Mouse (Mus musculus) stomach, postnatal 0 days (tissue): ENCODE results near the gene Spg7. TPM values are rescaled to one million over a fixed set of nuclear protein-coding genes. Genes with fewer than 3 reads are reported as not detected.
A peak's percentile ranks its signal among the peaks of the same experiment; 100 is the strongest.
"Not testable (repeated sequence)": the region's sequence is repeated elsewhere in the genome, so short reads cannot be mapped to it uniquely, and the experiment has no call there.

ENCODE experiments used
- ATAC-seq: fragments of 200-750 bp; cut with Nextera tagmentation; 2 replicates; pipeline ENCODE4 v1.8.0; 2017; ENCODE audit not compliant: low FRiP score, low TSS enrichment
- DNase-seq: peaks from one replicate; pipeline ENCODE4 v3.0.0-alpha.2; 2016; ENCODE audit warnings: low spot score
- H3K27ac ChIP-seq: fragments of 300-500 bp; sonication (generic); replicated peaks from 2 replicates; pipeline ENCODE4 v1.5.1; 2014; ENCODE audit warnings: mild to moderate bottlenecking, control low read depth
- H3K27me3 ChIP-seq: fragments of 300-500 bp; sonication (generic); 2 replicates; pipeline ENCODE4 v1.6.1; 2014; ENCODE audit warnings: low read length; ENCODE audit not compliant: control insufficient read depth, insufficient read depth
- H3K36me3 ChIP-seq: fragments of 300-500 bp; sonication (generic); 2 replicates; pipeline ENCODE4 v1.6.1; 2014; ENCODE audit warnings: low read length, mixed read lengths; ENCODE audit not compliant: control insufficient read depth, insufficient read depth
- H3K4me1 ChIP-seq: fragments of 300-500 bp; sonication (generic); replicated peaks from 2 replicates; pipeline ENCODE4 v1.6.1; 2014; ENCODE audit warnings: antibody characterized with exemption; ENCODE audit not compliant: control insufficient read depth, insufficient read depth
- H3K4me2 ChIP-seq: fragments of 300-500 bp; sonication (generic); replicated peaks from 2 replicates; pipeline ENCODE4 v1.6.1; 2014; ENCODE audit warnings: low read depth, mild to moderate bottlenecking, control low read depth, moderate library complexity
- H3K4me3 ChIP-seq: fragments of 300-500 bp; sonication (generic); 2 replicates; pipeline ENCODE4 v1.5.1; 2014; ENCODE audit warnings: low read depth, low read length, control low read depth
- H3K9ac ChIP-seq: fragments of 300-500 bp; sonication (generic); 2 replicates; pipeline ENCODE4 v1.6.1; 2014; ENCODE audit warnings: mild to moderate bottlenecking, low read length, control low read depth, mixed read lengths
- H3K9me3 ChIP-seq: fragments of 300-500 bp; sonication (generic); 2 replicates; pipeline ENCODE4 v1.6.1; 2016; ENCODE audit warnings: low read length; ENCODE audit not compliant: control insufficient read depth
- CTCF ChIP-seq: IDR thresholded peaks from 2 replicates; pipeline ENCODE4 v1.5.1; 2016; ENCODE audit warnings: antibody characterized with exemption, low read depth, mild to moderate bottlenecking, moderate library complexity
- EP300 ChIP-seq: optimal IDR thresholded peaks from 2 replicates; pipeline ENCODE3; 2016; ENCODE audit warnings: antibody characterized with exemption
- WGBS: fragments of 180-500 bp; shearing (Covaris S2); extraction: QIAGEN DNeasy Blood & Tissue Kit; methylation state at CpG from one replicate; pipeline ENCODE4 v1.1.7; 2014; 5-methylcytosine and 5-hydroxymethylcytosine counted together
- polyA plus RNA-seq: library from polyadenylated mRNA; unstranded; fragments of >200 nt; fragmentation: Nextera tagmentation; extraction: Ambion mirVana; gene quantifications from 2 replicates; pipeline ENCODE4 v1.2.1, GENCODE M21; 2015

Gene Spg7
- polyA plus RNA-seq, 1 experiment from 2014 or later: 29.6 TPM

DNA sequence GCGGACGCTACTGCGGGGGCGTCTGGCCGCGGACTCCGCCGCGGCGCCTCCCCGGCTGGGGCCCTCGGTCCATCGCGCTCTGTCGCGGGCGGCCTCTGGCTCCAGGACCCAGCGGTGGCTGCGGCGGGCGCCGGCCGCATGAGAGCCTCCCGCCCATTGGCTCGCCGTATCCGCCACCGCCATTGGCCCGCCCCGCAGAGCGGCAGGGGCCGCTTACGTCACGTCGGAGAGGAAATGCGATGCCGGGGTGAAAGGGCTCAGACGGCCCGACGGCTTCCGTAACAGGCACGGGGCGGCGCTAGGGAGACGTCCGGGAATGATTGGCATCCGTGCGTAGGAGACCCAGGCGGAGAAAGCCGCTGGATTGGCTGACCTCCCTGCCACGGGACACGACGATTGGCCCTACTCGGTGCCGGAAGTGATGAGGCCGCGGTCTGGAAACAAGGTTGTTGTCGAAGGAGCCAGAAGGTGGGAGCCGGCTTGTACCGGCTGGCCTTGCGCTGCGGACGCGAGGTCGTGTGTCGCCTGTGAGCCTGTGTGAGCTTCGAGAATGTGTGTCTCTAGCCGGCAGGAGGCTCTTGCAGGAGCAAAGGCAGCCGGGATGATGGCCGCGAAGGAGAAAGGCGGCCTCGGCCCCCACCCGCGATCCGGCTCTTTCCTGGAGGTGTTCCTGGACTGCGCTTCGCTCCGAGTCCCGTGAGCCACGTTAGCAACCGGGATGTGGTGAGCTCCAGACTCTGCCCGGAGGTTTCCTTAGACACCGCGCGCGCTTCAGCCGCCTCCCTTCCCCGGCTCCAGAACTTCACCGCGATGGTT is 20.4 kb upstream of the Spg7 start, which contains the start of gene Ankrd11:
TSS of gene Ankrd11 (minus strand) at position 120 of the 816 bp plus-strand sequence.
- DNase-seq (peak; percentile 99), ATAC-seq (peak; percentile 98)
- H3K4me2 ChIP-seq: peak within 1 kb of the TSS; percentile 62
- TF ChIP-seq EP300: no peak
- peak; percentile 58 for TF ChIP-seq CTCF
- H3K36me3 ChIP-seq: no peaks in the 10 kb centered on the region
- peak within 1 kb of the TSS; percentile 100 for H3K9ac ChIP-seq
- no peaks in the 10 kb centered on the region for H3K27me3 ChIP-seq
- under 1% methylated on average over 73 of the region's 91 CpGs for WGBS
- no peaks in the 10 kb centered on the region for H3K9me3 ChIP-seq
- peak within 1 kb of the TSS; percentile 100 for H3K4me3 ChIP-seq
- H3K27ac ChIP-seq: peak within 1 kb of the TSS; percentile 99
- H3K4me1 ChIP-seq: peaks cover 3% of the 10 kb centered on the region; the same call in 1 of the 2 replicates

- peaks cover 3% of the 10 kb centered on the region; the same call in 1 of the 2 replicates for H3K4me1 ChIP-seq
- H3K36me3 ChIP-seq: no peaks in the 10 kb centered on the region
- H3K4me2 ChIP-seq: peak overlapping the region; percentile 58
- no peaks in the 10 kb centered on the region for H3K9me3 ChIP-seq
- no peak for TF ChIP-seq CTCF
- no peak for TF ChIP-seq EP300
- peak overlapping the region; percentile 95 for H3K9ac ChIP-seq
- no peaks in the 10 kb centered on the region for H3K27me3 ChIP-seq
- 12% methylated on average over 22 of the region's 22 CpGs for WGBS
- peak overlapping the region; percentile 99 for H3K27ac ChIP-seq
- peak overlapping the region; percentile 100 for H3K4me3 ChIP-seq
- no peak for DNase-seq
- no peak for ATAC-seq
Observed at GRCm38 (mm10) chr8:123042974-123043625, 19.6 kb upstream of the Spg7 start.

- Histone ChIP-seq H3K4me1 (peaks cover 3% of the 10 kb centered on the region; the same call in 1 of the 2 replicates), H3K36me3 (no peaks in the 10 kb centered on the region), H3K27ac (no peak overlapping the region), H3K27me3 (no peaks in the 10 kb centered on the region), H3K9me3 (no peaks in the 10 kb centered on the region), H3K4me2 (peak overlapping the region; percentile 0; the same call in 1 of the 2 replicates), H3K9ac (no peak overlapping the region), H3K4me3 (no peak overlapping the region)
- TF ChIP-seq EP300 (no peak), CTCF (no peak)
- WGBS: 70% methylated on average over 3 of the region's 3 CpGs
- no peak for DNase-seq
- ATAC-seq: no peak
Observed at GRCm38 (mm10) chr8:123043941-123044340, 18.8 kb upstream of the Spg7 start.

GRCm38 (mm10) chr8:123044743-123045425 is 17.9 kb upstream of the Spg7 start:
- not testable (repeated sequence) for H3K27ac ChIP-seq, H3K27me3 ChIP-seq, H3K4me3 ChIP-seq, H3K36me3 ChIP-seq, H3K9ac ChIP-seq, H3K4me2 ChIP-seq, H3K9me3 ChIP-seq, ATAC-seq, DNase-seq, H3K4me1 ChIP-seq
- 93% methylated on average over 23 of the region's 23 CpGs for WGBS

DNA sequence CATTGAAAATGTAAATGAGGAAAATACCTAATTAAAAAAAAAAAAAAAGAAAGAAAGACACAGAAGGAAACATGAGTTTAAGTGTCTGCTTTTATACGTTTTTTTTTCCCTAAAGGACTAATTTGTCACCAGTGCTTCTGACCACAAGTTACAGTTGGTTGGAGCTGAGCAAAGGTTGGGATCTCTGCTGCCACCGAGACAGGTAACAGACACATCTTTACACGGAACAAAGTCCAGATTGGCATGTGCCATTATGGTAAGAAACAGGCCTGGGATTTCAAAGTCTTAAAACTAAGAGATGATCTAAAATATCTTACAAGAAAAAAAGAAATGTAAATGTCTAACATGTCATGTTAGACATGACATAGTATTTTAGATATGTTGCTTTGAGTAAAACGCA is 16.0 kb upstream of the Spg7 start:
- Histone ChIP-seq H3K36me3 (no peaks in the 10 kb centered on the region), H3K9me3 (no peaks in the 10 kb centered on the region), H3K4me3 (no peak overlapping the region), H3K4me2 (no peak overlapping the region), H3K9ac (no peak overlapping the region), H3K27ac (no peak overlapping the region), H3K27me3 (no peaks in the 10 kb centered on the region), H3K4me1 (0 out of 2 replicates have a peak, but pooled peaks cover 3% of the 10 kb centered on the region)
- ATAC-seq (no peak), DNase-seq (no peak)
- WGBS: 68% methylated on average over 4 of the region's 4 CpGs
- TF ChIP-seq CTCF (no peak), EP300 (no peak)
